Mouse (Mus musculus) T-cell, adult 2 months (primary cell): ENCODE data around the gene 4930402H24Rik.
A peak's percentile ranks its signal among the peaks of the same experiment; 100 is the strongest.

Experiments used
- DNase-seq: peaks from one replicate; pipeline ENCODE4 v3.0.0; 2022; ENCODE audit warnings: low spot score

4930402H24Rik gene

DNA sequence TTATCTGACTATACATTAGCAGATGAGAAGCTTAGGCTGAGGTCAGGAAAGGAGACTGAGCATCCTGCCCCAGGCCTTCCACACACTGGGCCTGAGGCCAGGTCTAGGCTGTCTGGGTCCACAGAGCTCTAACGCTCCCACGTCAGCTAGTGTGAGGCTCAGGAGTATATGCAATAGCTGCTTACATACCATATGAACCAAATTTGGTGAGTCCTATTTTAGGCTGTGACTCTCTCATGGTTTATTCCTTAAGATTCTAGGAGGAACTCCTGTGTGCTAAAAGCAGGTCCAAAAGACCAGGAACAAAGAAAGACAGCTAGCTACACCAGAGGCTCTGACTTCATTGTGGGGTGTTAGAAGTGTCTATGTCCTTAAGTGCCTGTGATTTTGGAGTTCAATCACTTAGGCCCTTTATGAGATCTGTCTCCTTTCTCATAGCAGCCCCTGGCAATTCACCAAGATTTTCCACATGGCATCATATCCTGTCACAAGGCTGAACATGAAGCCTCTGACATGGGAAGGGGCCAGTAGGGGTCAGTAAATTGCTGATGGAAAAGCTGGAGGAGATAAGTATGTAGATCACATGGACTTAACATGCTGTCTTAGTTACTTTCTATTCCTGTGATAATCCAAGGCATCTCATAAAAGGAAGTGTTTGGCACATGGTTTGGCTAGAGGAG lies 177.2 kb downstream of the 4930402H24Rik start:
- no peak for DNase-seq

- no peak for DNase-seq
Observed at GRCm38 (mm10) chr2:130727752-130728151, 178.5 kb downstream of the 4930402H24Rik start.

DNA sequence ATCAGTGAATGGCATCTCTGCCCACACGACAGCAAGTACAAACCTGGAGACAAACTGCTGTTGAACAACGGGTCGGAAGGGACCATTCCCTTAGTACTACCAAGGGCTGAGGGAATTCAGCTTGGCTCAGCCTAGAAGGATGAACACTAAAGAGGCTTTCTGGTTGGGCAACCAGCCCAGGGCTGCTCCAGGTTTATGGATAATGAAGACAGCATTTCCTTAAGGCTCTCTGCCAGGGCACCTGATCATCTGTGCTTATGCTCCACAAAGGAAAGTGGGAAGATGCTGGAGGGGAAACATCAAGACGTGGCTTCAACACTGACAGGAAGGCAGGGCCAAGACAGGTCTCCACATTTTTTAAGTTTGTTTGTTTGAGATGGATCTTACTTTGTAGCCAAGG lies 181.8 kb downstream of the 4930402H24Rik start:
- no peak for DNase-seq

- no peak for DNase-seq
Observed at GRCm38 (mm10) chr2:130717951-130718350, 188.3 kb downstream of the 4930402H24Rik start.

DNA sequence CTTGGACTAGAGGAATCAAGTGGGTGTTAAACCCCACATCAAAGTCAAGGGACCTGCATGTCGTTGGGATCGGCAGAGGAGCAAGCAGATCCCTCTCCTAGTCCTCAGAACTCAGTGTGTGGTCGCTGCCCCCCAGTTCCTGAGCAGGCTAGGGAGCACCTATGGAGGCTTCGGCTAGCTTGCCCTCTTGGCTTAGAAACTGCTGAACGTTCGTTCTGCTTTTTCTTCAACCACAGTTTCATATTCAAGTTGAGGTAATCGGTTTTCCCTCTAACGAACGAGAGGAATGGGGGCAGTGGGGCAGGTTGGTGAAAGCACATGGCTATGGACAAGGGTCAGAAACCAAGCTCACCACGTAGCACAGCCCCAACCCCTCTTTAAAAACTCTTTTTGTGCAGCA lies 199.1 kb downstream of the 4930402H24Rik start:
- no peak for DNase-seq

DNA sequence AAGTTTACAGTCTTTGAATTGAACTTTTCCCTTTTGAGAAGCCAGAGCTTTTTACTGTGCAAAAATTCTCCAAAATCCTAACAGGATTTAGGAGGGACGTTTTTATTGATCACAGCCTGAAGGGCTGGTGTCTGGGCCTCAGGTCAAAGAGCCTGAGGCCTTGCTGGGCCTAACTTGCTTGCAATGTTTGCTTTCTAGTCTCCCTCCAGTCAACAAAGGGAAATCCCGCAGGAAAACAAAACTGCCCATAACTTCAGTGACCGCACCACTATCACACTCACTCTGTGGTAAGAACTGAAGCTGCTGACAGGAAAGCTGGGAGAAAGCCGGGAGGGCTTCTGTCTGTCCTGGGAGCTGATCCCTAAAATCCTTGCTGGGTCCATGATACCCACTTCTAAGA lies 199.6 kb downstream of the 4930402H24Rik start:
- DNase-seq = no peak

- DNase-seq = no peak
Observed at GRCm38 (mm10) chr2:130705178-130705577, 201.0 kb downstream of the 4930402H24Rik start.

- no peak for DNase-seq
Observed at GRCm38 (mm10) chr2:130704040-130705001, 201.9 kb downstream of the 4930402H24Rik start.

GRCm38 (mm10) chr2:130697821-130698266 lies 208.4 kb downstream of the 4930402H24Rik start:
- DNase-seq = no peak

DNA sequence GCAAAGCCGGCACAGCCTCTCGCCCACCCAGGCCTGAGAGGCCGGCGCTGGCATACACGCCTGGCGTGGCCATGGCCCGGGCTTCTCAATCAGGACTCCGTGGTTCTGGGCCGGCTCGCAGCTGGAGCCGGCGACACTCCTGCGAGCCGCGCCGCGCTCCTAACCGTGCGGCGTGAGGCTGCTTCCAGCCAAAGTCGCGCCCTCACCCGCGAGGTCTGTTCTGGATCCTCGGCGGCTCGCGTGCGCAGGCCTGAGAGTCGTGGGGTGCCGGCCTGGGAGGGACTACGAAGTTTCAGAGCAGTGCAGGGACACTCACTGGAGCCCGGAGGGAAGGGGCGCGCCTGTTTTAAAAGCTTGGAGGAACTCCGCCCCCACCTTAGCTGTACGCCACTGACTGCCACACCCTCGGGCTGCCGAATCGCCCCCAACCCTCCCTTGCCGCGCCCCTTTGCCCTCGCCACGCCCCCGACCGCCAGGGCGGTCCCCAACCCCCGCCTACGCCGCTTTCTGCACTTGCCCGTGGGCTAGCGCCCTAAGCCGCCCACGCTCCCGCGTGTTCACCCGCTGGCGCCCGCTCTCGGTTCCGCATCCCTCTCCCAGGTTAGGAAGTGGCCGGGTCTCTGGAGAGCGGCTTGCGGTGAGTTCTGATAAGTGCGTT lies 208.9 kb downstream of the 4930402H24Rik start, which contains the start of gene Slc4a11:
Slc4a11 (minus strand) TSS at position 367 of the 658 bp plus-strand sequence.
- peak; percentile 52 for DNase-seq

DNA sequence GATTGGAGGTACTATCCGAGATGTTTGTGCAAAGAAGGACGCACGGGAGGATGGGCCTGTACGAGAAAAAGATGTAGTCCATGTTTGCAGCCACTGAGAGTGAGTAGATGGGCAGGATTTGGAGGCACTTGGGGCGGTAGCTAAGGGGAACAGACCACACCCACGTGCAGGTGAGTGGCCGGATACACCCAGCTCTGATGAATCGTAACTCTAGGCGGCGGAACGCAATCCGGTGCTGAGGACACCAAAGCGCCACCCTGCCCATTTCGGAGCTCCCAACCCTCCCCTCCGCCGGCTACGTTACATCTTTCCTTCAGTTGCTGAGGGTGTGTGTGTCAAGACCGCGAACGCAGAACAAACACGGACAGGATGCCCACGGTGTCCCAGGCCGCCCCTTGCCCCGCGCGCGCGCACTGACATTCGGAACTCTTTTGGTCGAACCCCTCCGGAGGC lies 209.5 kb downstream of the 4930402H24Rik start:
- DNase-seq = peak; percentile 33

DNA sequence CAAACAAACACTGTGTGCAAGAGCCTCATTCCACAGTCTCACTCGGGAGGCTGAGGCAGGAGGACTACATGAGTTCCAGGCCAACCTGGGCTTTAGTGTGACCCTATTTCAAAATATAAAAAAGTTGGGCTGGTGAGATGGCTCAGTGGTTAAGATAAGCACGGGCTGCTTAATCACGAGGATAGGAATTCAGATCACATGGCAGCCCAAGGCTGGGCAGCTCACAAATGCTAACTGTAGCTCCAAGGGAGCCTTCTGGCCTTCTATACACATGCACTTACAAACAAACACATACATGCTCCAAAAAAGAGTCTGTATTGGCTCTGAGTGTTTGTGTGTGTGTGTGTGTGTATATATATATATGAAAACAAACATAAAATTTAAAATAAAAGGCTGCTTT lies 212.6 kb downstream of the 4930402H24Rik start:
- DNase-seq = no peak

- DNase-seq = no peak
Observed at GRCm38 (mm10) chr2:130689011-130689410, 217.2 kb downstream of the 4930402H24Rik start.

DNA sequence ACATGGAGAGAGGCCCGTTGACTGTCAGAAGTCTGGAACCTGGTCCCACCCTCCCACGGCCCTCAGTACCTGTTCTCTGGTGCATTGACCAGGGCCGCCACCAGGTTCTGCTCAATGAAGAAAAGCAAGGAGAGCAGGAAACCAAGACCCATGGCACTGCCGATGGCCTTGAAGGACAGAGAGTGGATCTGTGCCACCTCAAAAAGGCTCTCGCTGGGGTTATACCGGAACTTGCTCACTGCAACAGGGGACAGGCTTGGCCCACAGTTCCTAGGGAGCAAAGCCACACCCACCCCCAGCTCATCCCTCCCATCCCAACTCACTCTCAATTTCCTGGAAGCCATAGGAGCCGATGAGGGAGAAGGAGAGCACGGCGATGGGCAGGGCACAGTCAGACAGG lies 220.8 kb downstream of the 4930402H24Rik start:
- no peak for DNase-seq

- DNase-seq = no peak
Observed at GRCm38 (mm10) chr2:130681531-130681930, 224.7 kb downstream of the 4930402H24Rik start.

DNA sequence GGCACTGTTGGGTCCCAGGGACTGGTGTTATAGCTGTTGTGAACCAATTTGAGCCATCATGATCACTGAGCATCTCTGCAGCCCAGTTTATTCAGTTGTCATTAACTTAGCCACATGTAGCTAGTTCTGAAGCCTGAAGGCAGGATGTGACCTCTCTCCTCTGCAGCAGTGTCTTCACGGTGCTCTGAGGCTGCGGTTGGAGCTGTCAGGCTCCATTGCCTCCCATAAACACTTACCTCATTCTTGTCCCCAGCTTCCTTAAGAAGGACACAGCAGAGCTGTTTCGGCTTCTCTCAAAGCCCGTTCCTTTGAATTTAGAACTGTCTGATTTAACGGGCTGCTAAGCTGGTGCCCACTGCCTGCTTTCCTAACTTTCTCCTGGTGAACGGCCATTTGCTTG lies 226.3 kb downstream of the 4930402H24Rik start:
- no peak for DNase-seq

- DNase-seq = no peak
Observed at GRCm38 (mm10) chr2:130679154-130679553, 227.1 kb downstream of the 4930402H24Rik start.

DNA sequence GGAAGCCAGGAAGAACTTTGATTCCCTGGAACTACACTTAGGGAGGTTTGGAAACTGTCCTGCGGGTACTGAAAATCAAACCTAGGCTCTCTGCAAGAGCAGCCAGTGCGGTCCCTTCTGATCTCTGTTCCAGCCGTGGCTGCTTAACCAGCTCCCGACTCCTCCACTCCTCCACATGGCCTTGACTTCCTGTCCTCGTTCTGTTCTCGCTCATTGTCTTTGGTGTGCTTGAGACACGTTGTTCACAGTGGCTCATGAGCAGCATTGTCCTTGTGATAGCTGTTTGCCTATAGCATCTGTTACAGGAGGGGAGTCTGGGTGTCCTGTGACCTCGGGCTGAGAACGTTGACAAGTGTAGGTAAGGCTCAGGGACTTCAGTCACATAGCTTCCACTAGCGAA lies 229.0 kb downstream of the 4930402H24Rik start:
- no peak for DNase-seq

DNA sequence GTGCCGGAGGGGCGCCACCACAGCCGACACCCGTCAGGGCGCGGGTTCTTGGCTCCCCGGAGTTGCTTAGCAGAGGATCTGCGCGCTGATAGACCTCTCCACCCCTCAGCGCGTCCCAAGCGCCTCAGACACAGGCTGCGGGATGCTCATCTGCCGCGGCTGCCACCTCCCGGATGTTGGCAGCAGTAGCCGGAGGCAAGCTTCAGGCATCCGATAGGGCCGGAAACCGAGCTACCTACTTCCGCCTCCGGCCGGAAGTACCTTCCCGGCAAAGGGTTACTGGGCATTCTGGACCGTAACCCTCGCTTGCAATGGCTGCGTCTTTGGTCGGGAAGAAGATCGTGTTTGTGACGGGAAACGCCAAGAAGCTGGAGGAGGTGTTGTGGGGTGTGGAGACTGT lies 238.6 kb downstream of the 4930402H24Rik start, which contains the start of gene Itpa:
Itpa (plus strand) TSS at position 52 of the 400 bp plus-strand sequence.
- DNase-seq = peak; percentile 88

DNA sequence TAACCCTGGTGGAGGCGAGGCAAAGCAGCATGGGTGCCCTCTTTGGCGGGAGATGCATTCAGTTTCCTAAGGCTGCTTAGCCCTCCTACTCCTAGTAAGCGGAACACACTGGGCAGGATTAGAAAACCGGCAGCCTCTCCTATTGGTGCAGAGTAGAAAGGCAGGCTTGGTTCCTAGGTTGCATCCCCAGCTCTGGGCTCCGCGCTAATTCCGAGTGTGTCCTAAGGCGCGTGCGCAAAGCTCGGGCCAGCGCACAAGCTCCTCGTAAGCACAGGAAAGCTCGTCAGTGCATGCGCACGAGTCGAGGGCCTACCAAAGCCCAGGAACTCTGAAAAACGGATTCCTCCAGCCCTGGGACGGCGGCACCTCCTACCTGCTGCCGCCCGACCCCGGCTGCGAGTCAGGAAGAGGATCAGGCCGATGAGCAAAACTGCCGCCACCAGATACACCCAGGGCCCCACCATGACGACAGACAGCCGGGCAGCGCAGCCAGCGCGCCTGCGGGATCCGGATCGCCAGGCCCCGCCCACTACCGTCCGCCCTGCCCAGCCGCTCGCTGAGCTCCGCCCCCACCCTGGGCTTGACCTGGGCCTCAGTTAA lies 242.0 kb downstream of the 4930402H24Rik start, which contains the start of gene Ddrgk1:
Ddrgk1 (minus strand) TSS at position 558 of the 600 bp plus-strand sequence.
- DNase-seq = peak; percentile 86

GRCm38 (mm10) chr2:130663342-130663741 lies 242.9 kb downstream of the 4930402H24Rik start:
- DNase-seq = no peak

GRCm38 (mm10) chr2:130658530-130658929 lies 247.7 kb downstream of the 4930402H24Rik start:
- no peak for DNase-seq
